Mouse (Mus musculus) spleen, adult 2 months (tissue): ENCODE measurements at regions not wholly inside any gene's neighbourhood (a gene's known extent, or its start where the extent isn't known, plus 50 kb on each side); places are given as distances from the start of the nearest gene placed in this dataset.

Source experiments
- CTCF ChIP-seq: fragments of 200-500 bp; IDR thresholded peaks from 2 replicates; pipeline ENCODE4 v1.5.1; 2011; ENCODE audit warnings: mild to moderate bottlenecking, inconsistent platforms; ENCODE audit not compliant: insufficient read depth, insufficient read length, insufficient replicate concordance; ENCODE audit errors: extremely low read depth
- POLR2A ChIP-seq: fragments of 200-500 bp; IDR thresholded peaks from 2 replicates; pipeline ENCODE4 v1.6.1; 2011; ENCODE audit warnings: low read depth, low read length, inconsistent platforms

GRCm38 (mm10) chr11:40491599-40491998 lies 203.4 kb downstream of the Mat2b start:
- TF ChIP-seq CTCF (no peak), POLR2A (no peak)
